In genomic region chr8:100515896-100516295, GRCm38 (mm10) we compare ENCODE assay signal across 14 mouse cellular contexts.
DNase-seq lines count a peak whose midpoint lies in the region; ATAC-seq and TF ChIP-seq lines count a peak whose summit lies in the region.
"Had no signal": no experiment of that assay in that cellular context is flagged by ENCODE, and none has a peak within 500 bp of the region (broad histone marks: within the 10 kb centered on the region; RNA-seq: fewer than 3 reads in every experiment).

No protein-coding gene starts in this region.

- H3K27me3 ChIP-seq in hindbrain, postnatal 0 days (ENCODE audit: insufficient read depth, low read length), result no peaks in the 10 kb centered on the region
- H3K27me3 ChIP-seq in liver, embryonic 12.5 days (replicated peaks), result no peaks in the 10 kb centered on the region
- H3K27me3 ChIP-seq: limb, embryonic 13.5 days; megakaryocyte, embryonic 14.5 days had no signal

- no peak overlapping the region for H3K27ac ChIP-seq in hindbrain, postnatal 0 days
- H3K27ac ChIP-seq in liver, embryonic 12.5 days, result no peak overlapping the region
- H3K27ac ChIP-seq: limb, embryonic 13.5 days had no signal

- ATAC-seq in hindbrain, postnatal 0 days, result peak; percentile 96
- no peak for ATAC-seq in liver, embryonic 12.5 days

- no peak overlapping the region for H3K4me2 ChIP-seq in hindbrain, postnatal 0 days (ENCODE audit: low read depth, low read length)
- no peak overlapping the region for H3K4me2 ChIP-seq in liver, embryonic 12.5 days
- H3K4me2 ChIP-seq: limb, embryonic 13.5 days; lung, embryonic 14.5 days had no signal

- no peaks in the 10 kb centered on the region for H3K36me3 ChIP-seq in hindbrain, postnatal 0 days (ENCODE audit: insufficient read depth, low read length)
- no peaks in the 10 kb centered on the region for H3K36me3 ChIP-seq in liver, embryonic 12.5 days
- H3K36me3 ChIP-seq: limb, embryonic 13.5 days had no signal

- TF ChIP-seq CTCF in hindbrain, postnatal 0 days (IDR thresholded peaks at IDR 0.05; ENCODE audit: low read depth), result no peak

- no peaks in the 10 kb centered on the region for H3K4me1 ChIP-seq in hindbrain, postnatal 0 days (ENCODE audit: insufficient read depth, low read length)
- no peaks in the 10 kb centered on the region for H3K4me1 ChIP-seq in liver, embryonic 12.5 days
- H3K4me1 ChIP-seq: limb, embryonic 13.5 days; megakaryocyte, embryonic 14.5 days had no signal

- H3K9ac ChIP-seq in hindbrain, postnatal 0 days (replicated peaks; ENCODE audit: low read length), result no peak overlapping the region
- no peak overlapping the region for H3K9ac ChIP-seq in liver, embryonic 12.5 days
- H3K9ac ChIP-seq: limb, embryonic 13.5 days; lung, embryonic 14.5 days had no signal

- 22% methylated on average over 1 of the region's 1 CpGs for WGBS in hindbrain, postnatal 0 days
- 34% methylated on average over 1 of the region's 1 CpGs for WGBS in liver, embryonic 12.5 days (ENCODE audit: insufficient replicate concordance)

- peak; percentile 66 to 73 for DNase-seq in cerebellum, postnatal 10 days
- DNase-seq in cerebellum, adult 8-10 months, result no peak
- DNase-seq in right cerebral cortex, adult 18-20 months, result peak; percentile 20
- DNase-seq in right cerebral cortex, postnatal 14 days, result no peak
- DNase-seq in hindbrain, postnatal 0 days (ENCODE audit: low spot score), result peak; percentile 77
- peak; percentile 3 for DNase-seq in retina, postnatal 7 days (ENCODE audit: low read depth, low spot score)
- DNase-seq in adrenal gland, adult (ENCODE audit: inconsistent age in 2 of 2, low spot score in 1 of 2), result no peak
- DNase-seq: heart, adult 11 months; kidney, adult 8-10 months; lung, embryonic 14.5 days; thymus, adult 18-20 months had no signal

- no peak overlapping the region for H3K4me3 ChIP-seq in hindbrain, postnatal 0 days (ENCODE audit: low read length)
- H3K4me3 ChIP-seq in liver, embryonic 12.5 days, result no peak overlapping the region
- H3K4me3 ChIP-seq: limb, embryonic 13.5 days; megakaryocyte, embryonic 14.5 days had no signal

- H3K9me3 ChIP-seq in hindbrain, postnatal 0 days (ENCODE audit: low read length), result no peaks in the 10 kb centered on the region
- H3K9me3 ChIP-seq in liver, embryonic 12.5 days (replicated peaks), result no peaks in the 10 kb centered on the region; the same call in 1 of the 2 replicates
- H3K9me3 ChIP-seq: limb, embryonic 13.5 days had no signal

Comparison
In these comparisons a context has a peak if more than half of its experiments do, and no peak if none do; other contexts are left out.
1. DNase-seq: peak in cerebellum, postnatal 10 days (2 of 2), right cerebral cortex, adult 18-20 months (single experiment), hindbrain, postnatal 0 days (single experiment) and retina, postnatal 7 days (single experiment); none in cerebellum, adult 8-10 months (single experiment), right cerebral cortex, postnatal 14 days (single experiment) and adrenal gland, adult (0 of 2).